Mouse (Mus musculus) midbrain, embryonic 11.5 days (tissue): ENCODE results near the gene Il20rb. TPM values are rescaled to one million over a fixed set of nuclear protein-coding genes. Genes with fewer than 3 reads are reported as not detected.
A peak's percentile ranks its signal among the peaks of the same experiment; 100 is the strongest.

Experiments
- ATAC-seq: fragments of 200-750 bp; cut with Nextera tagmentation; 2 replicates; pipeline ENCODE4 v1.8.0; 2017; ENCODE audit warnings: moderate TSS enrichment, moderate library complexity; ENCODE audit not compliant: low FRiP score
- DNase-seq: peaks from one replicate; pipeline ENCODE4 v3.0.0; 2015; ENCODE audit warnings: low spot score; ENCODE audit errors: missing footprints
- H3K27ac ChIP-seq: fragments of 300-500 bp; sonication (generic); 2 replicates; pipeline ENCODE4 v1.5.1; 2014; ENCODE audit warnings: low read depth, low read length
- H3K27me3 ChIP-seq: fragments of 300-500 bp; sonication (generic); 2 replicates; pipeline ENCODE4 v1.6.1; 2014; ENCODE audit warnings: mild to moderate bottlenecking, low read length, moderate library complexity, mixed read lengths; ENCODE audit not compliant: control insufficient read depth, insufficient read depth
- H3K36me3 ChIP-seq: fragments of 300-500 bp; sonication (generic); 2 replicates; pipeline ENCODE4 v1.6.1; 2014; ENCODE audit warnings: mild to moderate bottlenecking, low read length, moderate library complexity, mixed read lengths; ENCODE audit not compliant: control insufficient read depth, insufficient read depth
- H3K4me1 ChIP-seq: fragments of 300-500 bp; sonication (generic); 2 replicates; pipeline ENCODE4 v1.6.1; 2014; ENCODE audit warnings: low read length; ENCODE audit not compliant: control insufficient read depth, insufficient read depth
- H3K4me2 ChIP-seq: fragments of 300-500 bp; sonication (generic); 2 replicates; pipeline ENCODE4 v1.6.1; 2014; ENCODE audit warnings: mild to moderate bottlenecking, moderate library complexity
- H3K4me3 ChIP-seq: fragments of 300-500 bp; sonication (generic); 2 replicates; pipeline ENCODE4 v1.5.1; 2014; ENCODE audit warnings: low read depth, low read length
- H3K9ac ChIP-seq: fragments of 300-500 bp; sonication (generic); 2 replicates; pipeline ENCODE4 v1.6.1; 2014; ENCODE audit warnings: low read length
- H3K9me3 ChIP-seq: fragments of 300-500 bp; sonication (generic); 2 replicates; pipeline ENCODE4 v1.6.1; 2016; ENCODE audit warnings: low read length; ENCODE audit not compliant: control insufficient read depth
- WGBS: fragments of 180-500 bp; shearing (Covaris S2); extraction: QIAGEN DNeasy Blood & Tissue Kit; methylation state at CpG from one replicate; pipeline ENCODE4 v1.1.7; 2014; 5-methylcytosine and 5-hydroxymethylcytosine counted together
- polyA plus RNA-seq: library from polyadenylated mRNA; unstranded; fragments of >200 nt; fragmentation: Nextera tagmentation; extraction: Ambion mirVana; gene quantifications from 2 replicates; pipeline ENCODE4 v1.2.1, GENCODE M21; 2014

Il20rb gene
- polyA plus RNA-seq, 1 experiment from 2014 or later: 1.2 TPM

- Histone ChIP-seq H3K4me3 (no peak overlapping the region), H3K27ac (no peak overlapping the region), H3K9ac (no peak overlapping the region), H3K9me3 (no peaks in the 10 kb centered on the region), H3K27me3 (no peaks in the 10 kb centered on the region), H3K4me2 (no peak overlapping the region), H3K36me3 (no peaks in the 10 kb centered on the region), H3K4me1 (no peaks in the 10 kb centered on the region)
- no peak for DNase-seq
- WGBS: 97% methylated on average over 3 of the region's 3 CpGs
- ATAC-seq: no peak
Measured at GRCm38 (mm10) chr9:100466743-100467142, 19.8 kb downstream of the Il20rb start.

GRCm38 (mm10) chr9:100465988-100466387 lies 20.6 kb downstream of the Il20rb start:
- no peaks in the 10 kb centered on the region for H3K9me3 ChIP-seq
- 95% methylated on average over 9 of the region's 9 CpGs for WGBS
- H3K4me3 ChIP-seq: no peak overlapping the region
- H3K9ac ChIP-seq: no peak overlapping the region
- ATAC-seq (no peak), DNase-seq (no peak)
- H3K27ac ChIP-seq: no peak overlapping the region
- H3K27me3 ChIP-seq: no peaks in the 10 kb centered on the region
- H3K4me1 ChIP-seq: no peaks in the 10 kb centered on the region
- no peaks in the 10 kb centered on the region for H3K36me3 ChIP-seq
- H3K4me2 ChIP-seq: no peak overlapping the region

GRCm38 (mm10) chr9:100465380-100465779 lies 21.2 kb downstream of the Il20rb start:
- Histone ChIP-seq H3K9ac (no peak overlapping the region), H3K4me1 (no peaks in the 10 kb centered on the region), H3K27ac (no peak overlapping the region), H3K4me3 (no peak overlapping the region), H3K36me3 (no peaks in the 10 kb centered on the region), H3K4me2 (no peak overlapping the region), H3K9me3 (no peaks in the 10 kb centered on the region), H3K27me3 (no peaks in the 10 kb centered on the region)
- WGBS: 93% methylated on average over 5 of the region's 5 CpGs
- ATAC-seq: no peak
- no peak for DNase-seq

DNA sequence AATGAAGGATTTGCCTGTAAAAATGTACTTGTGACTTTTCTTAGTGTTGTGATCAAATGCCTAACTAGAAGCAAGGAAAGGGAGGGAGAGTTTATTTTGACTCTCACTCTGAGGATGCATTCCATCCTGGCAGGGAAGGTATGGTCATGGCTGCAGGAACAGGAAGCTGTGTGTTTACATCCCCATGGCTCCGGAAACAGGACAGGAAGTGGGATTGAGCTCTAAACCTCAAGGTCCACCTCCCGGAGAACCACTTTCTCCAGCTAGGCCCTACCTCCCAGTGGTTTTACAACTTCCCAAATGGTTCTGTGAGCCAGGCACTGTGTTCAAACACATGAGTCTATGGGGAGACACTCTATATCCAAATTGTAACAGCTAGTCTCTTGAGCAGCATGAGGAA lies 22.8 kb downstream of the Il20rb start:
- Histone ChIP-seq H3K27ac (no peak overlapping the region), H3K9me3 (no peaks in the 10 kb centered on the region), H3K4me3 (no peak overlapping the region), H3K4me2 (no peak overlapping the region), H3K4me1 (no peaks in the 10 kb centered on the region), H3K36me3 (no peaks in the 10 kb centered on the region), H3K9ac (no peak overlapping the region), H3K27me3 (no peaks in the 10 kb centered on the region)
- no peak for ATAC-seq
- WGBS: 84% methylated on average over 2 of the region's 2 CpGs
- DNase-seq: no peak

GRCm38 (mm10) chr9:100462098-100462497 lies 24.5 kb downstream of the Il20rb start:
- Histone ChIP-seq H3K9me3 (no peaks in the 10 kb centered on the region), H3K9ac (no peak overlapping the region), H3K4me2 (no peak overlapping the region), H3K4me1 (no peaks in the 10 kb centered on the region), H3K4me3 (no peak overlapping the region), H3K27ac (no peak overlapping the region), H3K27me3 (no peaks in the 10 kb centered on the region), H3K36me3 (no peaks in the 10 kb centered on the region)
- WGBS: 95% methylated on average over 4 of the region's 4 CpGs
- DNase-seq: no peak
- ATAC-seq: no peak

GRCm38 (mm10) chr9:100461671-100462070 lies 24.9 kb downstream of the Il20rb start:
- DNase-seq: no peak
- Histone ChIP-seq H3K9me3 (no peaks in the 10 kb centered on the region), H3K4me1 (no peaks in the 10 kb centered on the region), H3K4me3 (no peak overlapping the region), H3K27me3 (no peaks in the 10 kb centered on the region), H3K9ac (no peak overlapping the region), H3K36me3 (no peaks in the 10 kb centered on the region), H3K27ac (no peak overlapping the region), H3K4me2 (no peak overlapping the region)
- no peak for ATAC-seq
- WGBS: 89% methylated on average over 9 of the region's 9 CpGs

GRCm38 (mm10) chr9:100460203-100460602 lies 26.4 kb downstream of the Il20rb start:
- Histone ChIP-seq H3K9ac (no peak overlapping the region), H3K4me2 (no peak overlapping the region), H3K36me3 (no peaks in the 10 kb centered on the region), H3K27me3 (no peaks in the 10 kb centered on the region), H3K9me3 (no peaks in the 10 kb centered on the region), H3K27ac (no peak overlapping the region), H3K4me3 (no peak overlapping the region), H3K4me1 (no peaks in the 10 kb centered on the region)
- ATAC-seq (no peak), DNase-seq (no peak)
- 95% methylated on average over 9 of the region's 9 CpGs for WGBS

- Histone ChIP-seq H3K4me3 (no peak overlapping the region), H3K9ac (no peak overlapping the region), H3K27me3 (no peaks in the 10 kb centered on the region), H3K36me3 (no peaks in the 10 kb centered on the region), H3K4me1 (peaks cover 3% of the 10 kb centered on the region; the same call in 1 of the 2 replicates), H3K27ac (no peak overlapping the region), H3K9me3 (no peaks in the 10 kb centered on the region), H3K4me2 (no peak overlapping the region)
- 91% methylated on average over 17 of the region's 17 CpGs for WGBS
- DNase-seq: no peak
- ATAC-seq: no peak
Measured at GRCm38 (mm10) chr9:100457971-100458681, 28.5 kb downstream of the Il20rb start.

GRCm38 (mm10) chr9:100454664-100454993 lies 32.0 kb downstream of the Il20rb start:
- Histone ChIP-seq H3K36me3 (no peaks in the 10 kb centered on the region), H3K9ac (peak overlapping the region; percentile 40; the same call in 1 of the 2 replicates), H3K9me3 (no peaks in the 10 kb centered on the region), H3K4me3 (peak overlapping the region; percentile 25), H3K27me3 (no peaks in the 10 kb centered on the region), H3K27ac (no peak overlapping the region), H3K4me2 (peak overlapping the region; percentile 46), H3K4me1 (peaks cover 3% of the 10 kb centered on the region; the same call in 1 of the 2 replicates)
- 19% methylated on average over 9 of the region's 9 CpGs for WGBS
- no peak for DNase-seq
- ATAC-seq: peak; percentile 65; the same call in 1 of the 2 replicates
